Mouse (Mus musculus) CD4-positive, CD25-positive, alpha-beta regulatory T cell, adult 9 weeks (primary cell): ENCODE measurements around the gene Nipsnap3a. TPM values are rescaled to one million over a fixed set of nuclear protein-coding genes. Genes with fewer than 3 reads are reported as not detected.

ENCODE experiments used
- polyA plus RNA-seq: library from polyadenylated mRNA; unstranded; fragments of 100-300 nt; shearing (Covaris generic); gene quantifications from one replicate; pipeline ENCODE4 v1.2.1, GENCODE M21; 2017

The Nipsnap3a gene
- not detected for polyA plus RNA-seq

GRCm38 (mm10) chr4:52989248-52989647 lies at the start of gene Nipsnap3a:
Nipsnap3a (plus strand) TSS chr4:52989272.

GRCm38 (mm10) chr4:52964247-52964646 lies 24.8 kb upstream of the Nipsnap3a start, which contains the start of gene Olfr270:
Olfr270 (plus strand) TSS chr4:52964547.

GRCm38 (mm10) chr4:53011732-53012361 lies 22.8 kb downstream of the Nipsnap3a start, which contains the start of gene Nipsnap3b:
Nipsnap3b (plus strand) TSS chr4:53011880.

Other genes starting within 250 kb of the Nipsnap3a start
- gene Olfr275, start 174.7 kb upstream of the Nipsnap3a start, polyA plus RNA-seq, result not detected
- gene Olfr273, start 130.0 kb upstream of the Nipsnap3a start, polyA plus RNA-seq, result not detected
- not detected for gene Olfr272, start 70.1 kb upstream of the Nipsnap3a start, polyA plus RNA-seq
- gene Olfr270, start 24.7 kb upstream of the Nipsnap3a start, polyA plus RNA-seq, result not detected
- 88.2 TPM for gene Nipsnap3b, start 22.6 kb downstream of the Nipsnap3a start, polyA plus RNA-seq
- gene Abca1, start 170.6 kb downstream of the Nipsnap3a start, polyA plus RNA-seq, result 6.5 TPM